Mouse (Mus musculus) thymus, adult 2 months (tissue): ENCODE data around the gene Gm572.

Experiments used
- CTCF ChIP-seq: fragments of 200-500 bp; IDR thresholded peaks from 2 replicates; pipeline ENCODE4 v1.5.1; 2012; ENCODE audit warnings: mild to moderate bottlenecking, control low read depth, low read length, moderate library complexity, borderline replicate concordance; ENCODE audit not compliant: control insufficient read depth, poor library complexity, insufficient read depth; ENCODE audit errors: extremely low read depth
- POLR2A ChIP-seq: fragments of 200-500 bp; IDR thresholded peaks from 2 replicates; pipeline ENCODE4 v1.6.1; 2012; ENCODE audit warnings: mild to moderate bottlenecking, low read length, control low read depth, moderate library complexity; ENCODE audit not compliant: control insufficient read depth, poor library complexity, insufficient read depth; ENCODE audit errors: extremely low read depth

DNA sequence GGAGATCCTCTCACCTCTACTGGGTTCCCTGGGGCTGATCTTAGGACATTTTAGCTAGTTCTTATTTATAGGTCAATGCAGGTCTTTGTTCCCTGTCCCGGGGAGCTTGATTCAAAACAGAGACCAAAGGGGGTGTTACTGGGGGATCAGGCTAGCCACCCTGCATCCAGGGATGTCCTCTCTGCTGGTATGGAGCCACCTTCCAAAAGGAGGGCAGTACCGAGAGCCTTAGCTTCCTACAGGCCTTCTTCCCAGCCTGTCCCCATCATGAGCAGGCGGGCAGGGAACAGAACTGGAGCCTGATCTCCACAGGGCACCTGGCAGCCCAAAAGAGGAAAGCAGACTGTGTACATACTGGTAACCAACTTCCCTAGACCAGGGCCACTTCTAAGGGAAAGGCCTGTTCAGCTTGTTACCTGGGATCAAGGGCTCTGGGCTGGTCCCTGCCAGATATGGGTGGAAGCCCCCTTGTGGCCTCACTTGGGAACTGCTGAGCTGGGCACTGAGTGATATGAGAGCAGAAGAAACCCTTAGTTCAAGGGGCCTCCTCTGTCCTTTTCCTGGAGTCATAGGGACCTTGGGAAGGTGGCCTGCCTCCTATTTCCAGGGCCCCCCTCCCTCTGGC, 38.5 kb upstream of the Gm572 start:
- peak; percentile 73; the same call in 1 of the 2 replicates for TF ChIP-seq CTCF
- TF ChIP-seq POLR2A, result no peak
